Mouse (Mus musculus): Measurements from ENCODE around the gene Asphd1. TPM values are rescaled to one million over a fixed set of nuclear protein-coding genes. Genes with fewer than 3 reads are reported as not detected.

The Asphd1 gene
- polyA plus RNA-seq, 1 experiment from 2014 or later, result 4.4 TPM

GRCm38 (mm10) chr7:126896912-126897311, 52.5 kb downstream of the Asphd1 start:
- Histone ChIP-seq H3K4me2 (ENCODE audit: low read length) (peak overlapping the region; percentile 58; the same call in 1 of the 2 replicates), H3K36me3 (ENCODE audit: control insufficient read depth, insufficient read depth, low read length) (no peaks in the 10 kb centered on the region), H3K9ac (ENCODE audit: low read length) (no peak overlapping the region), H3K4me3 (ENCODE audit: low read depth, low read length) (no peak overlapping the region), H3K9me3 (replicated peaks; ENCODE audit: control insufficient read depth, low read length) (no peaks in the 10 kb centered on the region), H3K27me3 (replicated peaks; ENCODE audit: control insufficient read depth, insufficient read depth, low read length) (no peaks in the 10 kb centered on the region), H3K4me1 (ENCODE audit: control insufficient read depth, insufficient read depth, low read length) (peaks cover 11% of the 10 kb centered on the region; the same call in 1 of the 2 replicates), H3K27ac (ENCODE audit: low read depth, low read length) (no peak overlapping the region)
- DNase-seq (ENCODE audit: low spot score), result no peak
- ATAC-seq, result no peak
- 89% methylated on average over 5 of the region's 5 CpGs for WGBS

Other genes with a start within 250 kb of the Asphd1 start
- 97.2 and 111 TPM in 2 replicates for gene Coro1a, start 241.8 kb downstream of the Asphd1 start, polyA plus RNA-seq (2014; fragmentation: Nextera tagmentation; extraction: Ambion mirVana)
- 90.8 and 99.7 TPM in 2 replicates for gene Mapk3, start 190.0 kb downstream of the Asphd1 start, polyA plus RNA-seq (2014; fragmentation: Nextera tagmentation; extraction: Ambion mirVana)
- gene Gdpd3, start 183.2 kb downstream of the Asphd1 start, polyA plus RNA-seq (2014; fragmentation: Nextera tagmentation; extraction: Ambion mirVana), result 1.2 and 1.3 TPM in 2 replicates
- gene Ypel3, start 172.6 kb downstream of the Asphd1 start, polyA plus RNA-seq (2014; fragmentation: Nextera tagmentation; extraction: Ambion mirVana), result 206 and 230 TPM in 2 replicates
- gene Tbx6, start 168.1 kb downstream of the Asphd1 start, polyA plus RNA-seq (2014; fragmentation: Nextera tagmentation; extraction: Ambion mirVana), result 0.42 and 0.47 TPM in 2 replicates
- 231 and 256 TPM in 2 replicates for gene Ppp4c, start 157.1 kb downstream of the Asphd1 start, polyA plus RNA-seq (2014; fragmentation: Nextera tagmentation; extraction: Ambion mirVana)
- gene Fam57b, start 151.9 kb downstream of the Asphd1 start, polyA plus RNA-seq (2014; fragmentation: Nextera tagmentation; extraction: Ambion mirVana), result 31.3 and 37.4 TPM in 2 replicates
- gene 4930451I11Rik, start 117.9 kb downstream of the Asphd1 start, polyA plus RNA-seq (2014; fragmentation: Nextera tagmentation; extraction: Ambion mirVana), result not detected in 2 replicates
- 4.9 and 6.7 TPM in 2 replicates for gene Doc2a, start 102.2 kb downstream of the Asphd1 start, polyA plus RNA-seq (2014; fragmentation: Nextera tagmentation; extraction: Ambion mirVana)
- gene Hirip3, start 87.6 kb downstream of the Asphd1 start, polyA plus RNA-seq (2014; fragmentation: Nextera tagmentation; extraction: Ambion mirVana), result 12.0 and 13.7 TPM in 2 replicates
- gene Ino80e, start 87.2 kb downstream of the Asphd1 start, polyA plus RNA-seq (2014; fragmentation: Nextera tagmentation; extraction: Ambion mirVana), result 91.3 and 104 TPM in 2 replicates
- 25.9 and 31.0 TPM in 2 replicates for gene Taok2, start 64.9 kb downstream of the Asphd1 start, polyA plus RNA-seq (2014; fragmentation: Nextera tagmentation; extraction: Ambion mirVana)
- 34.3 and 44.9 TPM in 2 replicates for gene Tmem219, start 26.7 kb downstream of the Asphd1 start, polyA plus RNA-seq (2014; fragmentation: Nextera tagmentation; extraction: Ambion mirVana)
- gene Kctd13, start 20.7 kb downstream of the Asphd1 start, polyA plus RNA-seq (2014; fragmentation: Nextera tagmentation; extraction: Ambion mirVana), result 69.3 and 89.2 TPM in 2 replicates
- 33.8 and 34.6 TPM in 2 replicates for gene Sez6l2, start 981 bp upstream of the Asphd1 start, polyA plus RNA-seq (2014; fragmentation: Nextera tagmentation; extraction: Ambion mirVana)
- 92.4 and 96.0 TPM in 2 replicates for gene Cdipt, start 26.3 kb upstream of the Asphd1 start, polyA plus RNA-seq (2014; fragmentation: Nextera tagmentation; extraction: Ambion mirVana)
- 0.51 and 1.0 TPM in 2 replicates for gene Cdiptos, start 26.5 kb upstream of the Asphd1 start, polyA plus RNA-seq (2014; fragmentation: Nextera tagmentation; extraction: Ambion mirVana)
- 1.8 and 2.7 TPM in 2 replicates for gene Mvp, start 65.0 kb upstream of the Asphd1 start, polyA plus RNA-seq (2014; fragmentation: Nextera tagmentation; extraction: Ambion mirVana)
- 0.34 and 0.74 TPM in 2 replicates for gene Pagr1b, start 66.9 kb upstream of the Asphd1 start, polyA plus RNA-seq (2014; fragmentation: Nextera tagmentation; extraction: Ambion mirVana)
- gene Pagr1a, start 67.8 kb upstream of the Asphd1 start, polyA plus RNA-seq (2014; fragmentation: Nextera tagmentation; extraction: Ambion mirVana), result 22.3 and 25.1 TPM in 2 replicates
- 65.0 and 68.5 TPM in 2 replicates for gene Gm42742, start 71.5 kb upstream of the Asphd1 start, polyA plus RNA-seq (2014; fragmentation: Nextera tagmentation; extraction: Ambion mirVana)
- 13.7 and 20.1 TPM in 2 replicates for gene Prrt2, start 71.6 kb upstream of the Asphd1 start, polyA plus RNA-seq (2014; fragmentation: Nextera tagmentation; extraction: Ambion mirVana)
- gene Maz, start 77.5 kb upstream of the Asphd1 start, polyA plus RNA-seq (2014; fragmentation: Nextera tagmentation; extraction: Ambion mirVana), result 53.1 and 54.1 TPM in 2 replicates
- 75.9 and 91.8 TPM in 2 replicates for gene Kif22, start 92.9 kb upstream of the Asphd1 start, polyA plus RNA-seq (2014; fragmentation: Nextera tagmentation; extraction: Ambion mirVana)
- not detected in 2 replicates for gene Zg16, start 137.7 kb upstream of the Asphd1 start, polyA plus RNA-seq (2014; fragmentation: Nextera tagmentation; extraction: Ambion mirVana)
- 1.5 and 2.2 TPM in 2 replicates for gene AI467606, start 141.8 kb upstream of the Asphd1 start, polyA plus RNA-seq (2014; fragmentation: Nextera tagmentation; extraction: Ambion mirVana)
- 0.66 and 0.91 TPM in 2 replicates for gene Qprt, start 172.6 kb upstream of the Asphd1 start, polyA plus RNA-seq (2014; fragmentation: Nextera tagmentation; extraction: Ambion mirVana)
- not detected in 2 replicates for gene Spn, start 188.2 kb upstream of the Asphd1 start, polyA plus RNA-seq (2014; fragmentation: Nextera tagmentation; extraction: Ambion mirVana)
- gene Cd2bp2, start 246.5 kb upstream of the Asphd1 start, polyA plus RNA-seq (2014; fragmentation: Nextera tagmentation; extraction: Ambion mirVana), result 73.6 and 78.6 TPM in 2 replicates

Measured in forebrain, embryonic 14.5 days (tissue).